Mouse (Mus musculus) urinary bladder, adult 2 months (tissue): ENCODE data around the gene Ganc. TPM values are rescaled to one million over a fixed set of nuclear protein-coding genes. Genes with fewer than 3 reads are reported as not detected.

Source experiments
- DNase-seq: peaks from one replicate; pipeline ENCODE4 v3.0.0; 2022; ENCODE audit warnings: low spot score
- polyA plus RNA-seq: library from polyadenylated mRNA; depleted of rRNA; stranded (reverse); fragments of >200 nt; gene quantifications from 2 replicates; pipeline ENCODE4 v1.2.3, GENCODE M21; 2012; rRNA removed

Ganc gene
- polyA plus RNA-seq, 1 experiment = 14.7 TPM

DNA sequence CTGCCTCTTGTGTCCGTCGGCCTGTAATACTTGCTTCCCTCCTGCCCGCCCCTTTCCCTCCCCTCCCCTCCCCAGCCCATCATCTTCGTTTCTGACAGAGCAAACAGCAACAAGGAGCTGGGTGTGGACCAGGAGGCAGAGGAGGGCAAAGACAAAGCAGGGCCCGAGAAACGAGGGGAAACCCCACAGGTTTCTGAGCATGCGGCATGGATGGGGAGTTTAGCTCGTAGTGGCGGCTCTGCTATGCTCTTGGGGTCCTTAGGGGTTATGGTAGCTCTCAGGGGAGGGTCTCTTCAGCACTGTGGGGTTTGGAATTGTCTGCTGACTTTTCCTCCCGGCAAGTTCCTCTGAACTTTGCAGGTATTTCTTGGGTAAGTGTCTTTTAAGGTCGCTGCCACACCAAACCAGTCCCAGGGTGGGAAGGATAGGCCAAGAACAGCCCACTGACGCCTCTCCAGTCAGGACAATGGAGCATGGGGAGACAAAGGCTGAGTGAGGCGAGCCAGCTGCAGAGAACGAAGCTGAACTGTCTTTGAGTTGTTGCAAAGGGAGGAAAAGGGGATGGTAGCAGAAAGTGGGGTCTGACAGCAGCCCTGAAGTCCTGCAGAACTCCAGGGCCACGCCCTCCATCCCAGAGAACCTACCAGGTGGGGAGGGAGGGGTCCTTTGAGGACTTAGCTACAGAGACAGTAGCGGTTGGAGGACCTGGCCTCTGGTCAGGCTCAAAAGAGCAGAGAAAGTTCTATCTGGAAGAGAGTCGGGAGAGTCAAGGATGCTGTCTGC lies 97.6 kb downstream of the Ganc start:
- no peak for DNase-seq

- DNase-seq = no peak
These were observed 98.4 kb downstream of the Ganc start for GRCm38 (mm10) chr2:120501931-120502604.

DNA sequence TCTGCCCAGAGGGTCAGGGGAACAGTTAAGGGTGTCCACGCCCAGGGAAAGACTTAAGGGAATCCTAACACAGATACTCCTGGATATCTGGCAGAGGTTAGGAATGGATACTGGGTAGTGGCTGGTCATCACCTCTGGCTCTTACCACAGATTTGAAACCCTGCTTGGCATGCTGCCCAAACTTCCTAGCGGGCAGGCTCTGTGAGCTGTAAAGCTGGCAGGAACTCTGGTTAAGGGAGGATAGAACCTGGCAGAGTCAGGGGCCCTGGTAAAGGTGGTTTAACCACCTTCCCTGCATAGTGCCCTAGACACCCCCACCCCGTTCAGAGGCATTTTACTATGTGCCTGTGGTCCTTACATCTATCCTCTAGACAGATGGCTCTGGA lies 98.9 kb downstream of the Ganc start:
- no peak for DNase-seq

GRCm38 (mm10) chr2:120503094-120503493 lies 99.4 kb downstream of the Ganc start:
- no peak for DNase-seq

- no peak for DNase-seq
These were observed 100.3 kb downstream of the Ganc start for GRCm38 (mm10) chr2:120503992-120504391.

Other genes with a start within 250 kb of the Ganc start
- gene Ehd4, start 249.3 kb upstream of the Ganc start, polyA plus RNA-seq = 142 and 166 TPM in 2 replicates
- 0.72 and 0.80 TPM in 2 replicates for gene Pla2g4e, start 158.6 kb upstream of the Ganc start, polyA plus RNA-seq
- gene Pla2g4d, start 114.7 kb upstream of the Ganc start, polyA plus RNA-seq = not detected in 2 replicates
- gene Pla2g4f, start 89.7 kb upstream of the Ganc start, polyA plus RNA-seq = 0.96 and 1.2 TPM in 2 replicates
- 26.4 and 26.6 TPM in 2 replicates for gene Vps39, start 50.8 kb upstream of the Ganc start, polyA plus RNA-seq
- 26.2 and 30.7 TPM in 2 replicates for gene Tmem87a, start 217 bp downstream of the Ganc start, polyA plus RNA-seq
- gene Capn3, start 52.1 kb downstream of the Ganc start, polyA plus RNA-seq = 2.4 and 2.6 TPM in 2 replicates
- gene Zfp106, start 159.9 kb downstream of the Ganc start, polyA plus RNA-seq = 46.1 and 53.3 TPM in 2 replicates
- gene Snap23, start 163.8 kb downstream of the Ganc start, polyA plus RNA-seq = 54.0 and 62.6 TPM in 2 replicates
- gene Haus2, start 205.5 kb downstream of the Ganc start, polyA plus RNA-seq = 11.5 and 12.7 TPM in 2 replicates
- 19.2 and 24.2 TPM in 2 replicates for gene Lrrc57, start 205.6 kb downstream of the Ganc start, polyA plus RNA-seq
- 22.1 and 23.0 TPM in 2 replicates for gene Stard9, start 225.2 kb downstream of the Ganc start, polyA plus RNA-seq